Mouse (Mus musculus) olfactory bulb, adult 2 months (tissue): ENCODE results near the gene Kbtbd12.

ENCODE experiments used
- CTCF ChIP-seq: fragments of 200-500 bp; IDR thresholded peaks from 2 replicates; pipeline ENCODE4 v1.5.1; 2012; ENCODE audit warnings: low read depth, mild to moderate bottlenecking, low read length, moderate library complexity; ENCODE audit not compliant: insufficient read depth
- POLR2A ChIP-seq: fragments of 200-500 bp; IDR thresholded peaks from 2 replicates; pipeline ENCODE4 v1.6.1; 2012; ENCODE audit warnings: mild to moderate bottlenecking, low read depth, low read length, moderate library complexity; ENCODE audit not compliant: insufficient read depth

DNA sequence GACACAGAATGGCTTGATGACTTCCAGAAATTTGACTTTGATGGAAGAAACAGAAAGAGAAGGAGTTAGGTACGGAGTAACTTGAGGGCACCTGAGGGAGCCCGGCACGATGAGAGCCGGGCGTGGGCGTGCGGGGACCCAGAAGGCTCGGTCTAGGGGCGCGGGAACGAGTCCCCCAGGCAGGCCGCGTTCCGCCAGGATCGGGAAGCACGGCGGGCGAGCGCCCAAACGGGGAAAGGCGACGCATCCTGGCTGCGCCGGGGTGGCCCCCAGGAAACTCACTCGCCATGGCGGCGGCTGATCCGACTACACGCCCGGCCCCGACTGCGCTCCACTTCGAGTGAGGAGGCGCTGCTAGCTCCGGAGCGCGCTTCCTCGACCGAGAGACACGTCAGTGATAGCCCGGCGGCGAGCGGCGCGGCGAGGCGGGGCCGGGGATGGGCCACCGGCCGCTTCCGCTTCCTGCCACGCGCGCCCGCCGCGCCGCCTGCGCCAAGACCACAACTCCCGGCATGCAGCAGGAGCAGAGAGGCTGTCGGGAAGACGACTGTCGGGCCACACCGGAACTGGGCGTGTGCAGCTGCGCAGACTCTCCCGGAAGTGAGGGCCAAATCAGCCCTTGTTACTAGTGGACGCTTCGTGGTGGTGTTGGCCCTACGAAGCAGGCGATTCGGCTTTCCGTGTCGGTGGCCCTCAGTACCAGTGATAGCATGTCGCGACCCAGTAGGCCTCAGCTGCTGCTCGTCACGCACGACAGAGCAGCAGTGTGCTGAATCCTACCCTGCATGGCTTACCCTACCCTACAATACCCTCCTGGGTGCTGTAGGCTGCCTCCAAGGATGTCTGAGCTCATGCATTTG lies 119.1 kb downstream of the Kbtbd12 start, which contains the start of gene Sec61a1:
- TF ChIP-seq CTCF: no peak
- peak; percentile 79 for TF ChIP-seq POLR2A
